Mouse (Mus musculus) myocyte (in vitro differentiated cells): ENCODE measurements at regions not wholly inside any gene's neighbourhood (a gene's known extent, or its start where the extent isn't known, plus 50 kb on each side); places are given as distances from the start of the nearest gene placed in this dataset.

Experiments
- CEBPB ChIP-seq: IDR thresholded peaks from 2 replicates; pipeline ENCODE4 v1.6.1; 2011; ENCODE audit warnings: mild to moderate bottlenecking, moderate library complexity; ENCODE audit not compliant: poor library complexity, insufficient read depth, severe bottlenecking
- E2F4 ChIP-seq: IDR thresholded peaks from one replicate; pipeline ENCODE4 v1.6.1; 2011; ENCODE audit warnings: mild to moderate bottlenecking, control low read depth, moderate library complexity; ENCODE audit not compliant: insufficient read depth
- MAX ChIP-seq: IDR thresholded peaks from one replicate; pipeline ENCODE4 v1.6.1; 2011; ENCODE audit warnings: low read depth, mild to moderate bottlenecking, control low read depth
- POLR2A ChIP-seq: IDR thresholded peaks from one replicate; pipeline ENCODE4 v1.6.1; 2011; ENCODE audit warnings: low read depth, mild to moderate bottlenecking, control low read depth, moderate library complexity; ENCODE audit not compliant: insufficient read length
- POLR2AphosphoS2 ChIP-seq: IDR thresholded peaks from one replicate; pipeline ENCODE4 v1.6.1; 2011; ENCODE audit warnings: low read depth, control low read depth; ENCODE audit not compliant: insufficient read length
- REST ChIP-seq: IDR thresholded peaks from one replicate; pipeline ENCODE4 v1.6.1; 2011; ENCODE audit warnings: mild to moderate bottlenecking, control low read depth, moderate library complexity; ENCODE audit not compliant: insufficient read depth, insufficient read length
- USF1 ChIP-seq: IDR thresholded peaks from one replicate; pipeline ENCODE4 v1.6.1; 2011; ENCODE audit warnings: low read depth, mild to moderate bottlenecking, control low read depth, moderate library complexity

DNA sequence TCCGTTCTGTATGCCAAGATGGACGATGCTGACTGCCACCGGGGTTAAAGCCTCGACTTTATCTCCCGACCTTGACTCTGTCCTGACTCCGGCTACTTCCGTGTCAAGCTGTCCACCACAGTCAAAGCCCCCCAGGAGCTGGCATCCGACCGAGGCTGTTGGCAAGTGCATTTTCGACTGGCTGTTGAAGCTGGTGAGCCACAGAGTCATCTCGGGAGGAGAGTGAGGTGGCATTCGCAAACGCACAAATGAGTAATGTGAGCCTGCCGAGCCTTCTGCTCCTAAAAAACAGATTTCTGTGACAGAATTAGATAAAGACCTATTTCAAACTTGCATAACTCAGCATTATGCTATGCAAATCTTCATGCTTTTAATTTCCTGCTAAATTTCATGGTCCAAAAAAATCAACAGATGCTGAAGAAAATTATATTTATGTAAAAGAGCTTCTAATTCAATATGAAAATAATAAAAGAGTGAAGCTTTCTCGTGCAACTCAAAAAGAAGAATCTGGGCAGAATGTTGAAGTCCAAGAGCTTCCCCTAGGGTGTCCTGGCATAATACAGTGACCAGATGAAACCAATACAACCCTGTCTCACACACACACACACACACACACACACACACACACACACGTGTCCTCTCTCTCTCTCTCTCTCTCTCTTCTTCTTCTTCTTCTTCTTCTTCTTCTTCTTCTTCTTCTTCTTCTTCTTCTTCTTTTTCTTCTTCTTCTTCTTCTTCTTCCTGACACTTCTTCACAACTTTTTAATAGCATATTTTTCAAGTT, 171.2 kb upstream of the Atp2b1 start:
- TF ChIP-seq POLR2A: no peak
- TF ChIP-seq USF1: no peak
- no peak for TF ChIP-seq MAX
- TF ChIP-seq E2F4: no peak
- no peak for TF ChIP-seq CEBPB
- no peak for TF ChIP-seq REST
- TF ChIP-seq POLR2AphosphoS2: no peak
